Mouse (Mus musculus): ENCODE data around the gene Trim3.

Trim3 gene

DNA sequence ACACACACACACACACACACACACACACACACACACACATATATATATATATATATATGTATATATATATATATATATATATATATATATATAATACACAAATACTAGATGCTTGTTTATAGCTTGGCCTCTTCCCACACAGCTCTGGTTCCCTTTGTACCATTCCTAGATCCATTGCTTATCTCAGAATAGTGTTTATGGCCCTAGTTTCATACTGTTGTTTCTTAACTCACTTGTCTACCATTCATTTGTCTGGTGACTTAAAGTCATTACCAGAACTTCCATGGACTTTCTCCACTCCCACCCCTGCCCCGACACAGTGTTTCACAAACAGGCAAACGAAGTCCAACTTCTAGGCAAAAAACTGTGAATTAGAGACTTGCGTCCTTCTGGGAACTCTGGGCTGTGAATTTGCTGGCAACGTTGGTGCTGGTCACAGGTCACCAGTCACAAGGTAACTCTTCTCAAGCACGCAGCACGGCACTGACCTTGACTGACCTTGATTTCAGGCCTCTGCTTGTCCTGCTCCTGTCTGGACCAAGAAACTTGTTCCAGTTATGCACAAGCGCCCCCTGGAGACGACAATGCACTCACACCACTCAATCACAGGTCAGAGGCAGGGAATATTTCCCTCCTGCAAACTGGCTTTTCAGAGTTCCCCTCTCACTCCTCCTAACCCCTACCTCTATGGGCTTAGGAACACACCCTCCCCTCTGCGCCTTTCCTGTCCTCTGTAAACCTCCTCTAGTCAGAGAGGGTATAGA, 30.3 kb downstream of the Trim3 start:
- DNase-seq = peak; percentile 92

DNA sequence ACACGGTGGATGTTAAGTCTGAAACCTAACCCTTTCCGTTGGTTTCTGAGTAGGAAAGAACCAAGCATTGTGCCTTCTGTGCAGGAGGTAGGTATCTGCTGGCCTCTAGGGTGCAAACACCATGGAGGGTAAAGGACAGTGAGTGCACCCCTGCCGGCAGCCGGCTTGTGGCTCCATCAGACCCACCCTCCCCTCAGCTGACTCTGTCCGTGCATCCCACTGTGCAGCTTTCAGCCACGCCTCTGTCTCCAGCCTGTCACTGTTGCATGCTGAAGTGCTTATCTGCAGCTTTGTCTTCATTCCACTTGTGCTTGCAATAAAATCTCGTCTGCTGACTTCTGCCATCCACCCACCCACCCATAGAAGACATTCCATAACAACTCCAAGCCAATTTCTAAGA, 43.3 kb downstream of the Trim3 start:
- DNase-seq = no peak

DNA sequence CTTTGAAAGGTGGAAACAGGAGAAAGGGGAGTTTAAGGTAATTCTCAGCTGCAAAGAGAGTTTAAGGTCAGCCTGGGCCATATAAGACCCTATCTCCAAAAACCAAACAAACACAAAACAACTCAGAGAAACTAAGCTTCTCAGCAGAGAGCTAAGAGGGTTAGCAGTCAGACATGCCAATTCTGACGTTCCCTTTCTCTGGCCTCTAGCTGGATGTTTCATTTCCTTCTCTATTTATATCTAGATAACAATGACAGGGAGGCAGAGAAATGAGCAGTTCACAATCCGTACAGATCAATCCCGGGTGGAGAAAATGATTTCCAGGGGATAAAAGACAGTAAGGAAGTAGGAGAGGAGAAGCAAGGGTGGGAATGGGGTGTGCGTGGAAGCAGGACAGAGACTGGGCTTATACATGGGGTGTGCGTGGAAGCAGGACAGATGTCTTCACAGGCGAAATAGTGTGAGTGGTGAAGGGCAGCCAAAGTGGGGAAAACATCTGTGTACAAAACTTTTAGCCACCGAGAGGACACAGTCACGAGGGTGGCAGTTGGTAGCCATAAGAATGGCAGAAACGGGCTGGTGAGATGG, 45.0 kb downstream of the Trim3 start:
- peak; percentile 20 for DNase-seq

DNA sequence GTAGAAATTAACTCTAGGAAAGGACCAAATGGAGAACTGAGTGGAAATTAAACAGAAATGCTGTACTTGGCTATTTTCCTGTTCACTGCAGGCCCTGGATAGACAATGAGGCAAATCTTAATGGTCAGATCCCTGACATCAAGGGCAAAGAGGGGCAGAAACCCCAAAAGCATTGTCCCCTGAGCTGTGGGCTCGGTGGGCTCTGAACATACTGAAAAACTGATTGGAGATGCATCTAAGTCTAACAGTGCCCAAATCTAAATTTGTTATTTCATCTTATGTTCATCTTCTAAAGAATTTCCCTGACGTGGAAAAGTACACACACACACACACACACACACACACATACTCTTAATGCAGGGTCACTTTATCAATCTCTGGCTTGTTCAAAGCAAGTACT, 51.4 kb downstream of the Trim3 start:
- DNase-seq = no peak

DNA sequence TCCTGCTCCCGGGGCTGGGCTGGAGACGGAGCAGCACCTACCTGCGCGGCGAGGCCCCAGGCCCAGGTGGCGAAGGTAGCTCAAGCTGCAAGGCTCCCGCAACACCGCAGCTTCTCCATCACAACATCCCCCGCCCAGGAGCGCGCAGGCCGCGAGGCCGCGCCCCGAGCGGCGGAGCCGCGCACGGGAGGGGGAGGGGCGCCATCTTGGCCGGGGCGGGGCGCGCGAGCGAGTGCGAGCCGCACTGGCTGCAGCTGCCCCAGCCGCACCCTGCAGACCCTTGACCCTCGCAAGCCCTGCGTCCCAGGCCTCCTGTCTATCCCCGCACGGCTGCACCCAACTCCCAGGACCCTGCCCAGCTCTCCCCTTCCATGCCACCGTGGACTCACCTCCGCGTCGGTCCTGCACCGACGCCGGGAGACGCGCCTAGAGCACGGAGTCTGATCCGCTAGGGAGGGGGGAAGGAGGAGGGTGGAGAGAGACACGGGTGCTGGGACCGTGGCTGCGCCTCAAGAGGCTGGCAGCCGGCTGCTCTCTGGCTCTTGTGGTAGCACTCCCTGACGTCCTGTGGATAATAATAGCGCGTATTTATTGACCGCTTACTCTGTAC, 52.2 kb downstream of the Trim3 start, which contains the start of gene Apbb1:
Gene Apbb1, minus strand, starts transcription at position 560 of the 610 bp plus-strand sequence.
- DNase-seq = peak; percentile 86

DNA sequence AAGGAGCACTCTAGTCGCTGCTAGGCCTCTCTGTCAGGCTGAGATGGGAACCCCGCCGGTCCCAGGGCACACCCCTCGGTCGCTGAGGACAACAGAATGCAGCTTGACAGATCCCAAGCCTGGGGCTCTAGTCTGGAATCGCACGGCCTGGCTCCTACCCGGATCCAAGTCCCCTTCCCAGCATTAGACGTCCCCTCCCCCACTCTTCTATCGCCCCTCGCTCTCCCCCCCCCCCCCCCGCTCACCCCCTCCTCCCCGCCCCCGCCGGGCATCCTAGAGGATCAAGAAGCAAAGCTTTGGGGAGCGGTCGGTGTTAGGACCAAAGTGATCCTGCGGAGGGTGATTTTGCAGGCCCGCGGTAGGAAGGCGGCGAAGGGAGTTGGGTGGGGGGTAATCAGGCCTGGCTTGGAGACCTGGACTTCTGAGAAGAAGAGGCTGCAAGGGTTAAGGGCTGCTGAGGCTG, 52.7 kb downstream of the Trim3 start:
- peak; percentile 39 for DNase-seq

DNA sequence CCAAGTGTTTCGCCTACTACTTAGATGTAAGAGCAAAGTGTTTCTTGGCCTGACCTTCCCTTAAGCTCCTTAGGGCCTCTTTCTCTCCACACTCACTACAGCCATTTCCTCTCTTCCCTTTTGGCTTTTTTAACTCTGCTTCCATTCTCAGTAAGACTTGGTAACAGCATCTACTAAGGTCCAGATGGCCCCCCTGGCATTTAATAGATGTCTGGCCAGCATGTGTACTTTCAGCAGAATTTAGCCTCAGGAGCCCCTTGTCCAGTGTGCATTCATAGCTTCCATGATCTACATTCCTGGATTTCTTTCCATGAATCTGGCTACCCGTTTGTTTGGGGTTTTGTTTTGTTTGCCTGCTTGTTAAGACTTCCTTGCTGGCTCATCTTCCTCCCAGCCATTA, 54.9 kb downstream of the Trim3 start:
- no peak for DNase-seq

DNA sequence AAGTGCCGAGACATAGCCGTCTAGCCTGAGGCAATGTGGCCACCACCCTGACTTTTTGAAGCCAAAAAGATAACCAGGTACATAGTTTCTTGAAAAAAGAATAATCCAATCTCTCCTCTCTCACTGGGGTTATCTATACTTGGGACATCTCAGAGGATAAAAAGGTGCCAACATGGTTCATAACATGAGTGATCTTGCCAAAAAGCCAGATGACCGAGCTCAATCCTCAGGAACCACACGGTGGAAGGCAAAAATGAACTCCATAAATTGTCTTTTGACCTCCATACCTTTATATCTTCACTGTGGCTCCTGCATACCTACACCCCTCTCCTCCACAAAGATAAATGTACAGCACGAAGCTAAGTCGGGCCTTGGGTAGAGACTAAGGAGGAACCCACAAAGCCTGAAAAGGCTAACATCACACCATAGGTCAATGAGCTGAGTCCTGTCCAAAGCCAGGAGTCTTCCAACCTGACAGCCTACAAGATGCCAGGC, 55.9 kb downstream of the Trim3 start:
- DNase-seq = no peak

DNA sequence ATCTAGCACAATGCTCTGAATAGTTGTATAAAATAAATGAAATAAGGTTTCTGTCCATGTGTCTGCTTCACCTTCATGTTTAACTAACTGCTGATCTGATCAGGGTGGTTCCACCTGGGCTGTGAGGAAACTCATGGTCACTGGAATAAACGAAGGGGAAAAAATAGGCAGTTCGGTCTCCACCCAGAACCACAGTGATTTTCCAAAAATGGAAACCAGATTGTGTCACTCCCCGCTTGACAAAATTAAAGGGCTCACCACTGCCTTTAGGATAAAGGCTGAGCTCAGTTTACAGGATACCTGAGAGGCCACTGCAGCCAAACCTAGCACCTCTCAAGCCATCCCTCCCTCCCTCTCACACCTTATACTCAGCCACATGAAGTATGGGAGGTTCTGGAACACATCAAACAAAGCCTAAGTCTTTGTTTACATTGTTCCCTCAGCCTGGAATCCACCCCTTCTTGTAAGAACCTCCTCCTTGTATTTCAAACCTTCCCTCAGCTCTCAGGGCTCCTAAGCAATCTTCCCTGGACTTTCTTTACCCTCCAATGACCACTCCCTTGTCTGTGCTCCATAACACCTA, 57.1 kb downstream of the Trim3 start:
- peak; percentile 74 for DNase-seq

DNA sequence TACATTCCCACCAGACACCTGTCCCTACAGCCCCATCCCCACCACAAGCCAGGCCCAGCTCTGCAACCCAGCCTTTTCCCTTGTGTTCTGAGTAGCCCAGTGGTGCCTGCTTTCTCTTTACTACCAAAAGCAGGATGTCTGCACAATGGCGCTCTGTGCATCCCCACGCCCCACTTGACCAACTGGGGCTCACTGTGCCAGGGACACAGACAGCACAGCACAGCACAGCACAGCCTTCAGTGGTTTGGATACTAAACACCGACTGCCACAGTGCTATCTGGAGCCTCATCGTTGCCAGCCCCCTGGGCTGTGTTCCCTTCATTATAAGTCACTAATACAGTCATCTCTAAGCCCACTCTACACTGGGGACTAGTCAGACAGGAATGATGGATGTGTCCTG, 58.8 kb downstream of the Trim3 start:
- DNase-seq = no peak

DNA sequence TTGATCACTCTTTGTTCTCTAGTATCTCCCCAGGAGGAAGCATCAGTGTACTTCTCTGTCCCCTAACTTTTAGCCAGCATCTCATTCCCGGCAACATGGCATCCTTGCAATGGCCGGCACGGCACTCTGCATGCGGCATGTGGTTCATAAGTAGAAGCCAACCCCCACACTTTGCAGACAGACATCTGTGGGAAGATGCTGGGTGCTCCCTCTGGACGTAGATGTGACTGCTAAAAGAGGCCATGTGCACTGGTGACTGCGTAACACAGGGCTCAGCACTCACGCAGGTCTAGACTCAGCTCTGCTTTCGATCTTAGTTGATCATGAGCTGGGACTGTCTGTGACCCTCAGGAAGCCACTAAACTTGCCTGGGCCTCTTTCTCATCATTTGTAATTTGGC, 60.4 kb downstream of the Trim3 start:
- no peak for DNase-seq

DNA sequence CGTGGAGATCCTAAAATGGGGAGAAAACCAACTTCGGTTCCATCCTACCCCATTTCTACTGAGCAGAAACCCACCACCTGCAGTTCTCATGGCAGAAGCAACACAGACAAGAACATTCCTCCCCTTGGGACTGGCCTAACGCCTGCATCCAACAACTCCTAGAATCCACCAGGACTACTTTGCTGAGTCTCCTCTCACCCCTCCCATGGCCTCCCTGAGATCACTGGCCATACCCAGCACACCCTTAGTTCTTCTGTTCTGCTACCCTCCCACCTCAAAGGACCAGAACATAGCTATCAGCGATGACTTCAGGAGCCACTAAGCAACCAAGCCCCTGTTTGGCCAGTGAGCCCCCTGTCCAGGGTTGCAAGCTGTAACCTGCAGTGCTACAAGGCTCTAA, 62.6 kb downstream of the Trim3 start:
- DNase-seq = no peak

DNA sequence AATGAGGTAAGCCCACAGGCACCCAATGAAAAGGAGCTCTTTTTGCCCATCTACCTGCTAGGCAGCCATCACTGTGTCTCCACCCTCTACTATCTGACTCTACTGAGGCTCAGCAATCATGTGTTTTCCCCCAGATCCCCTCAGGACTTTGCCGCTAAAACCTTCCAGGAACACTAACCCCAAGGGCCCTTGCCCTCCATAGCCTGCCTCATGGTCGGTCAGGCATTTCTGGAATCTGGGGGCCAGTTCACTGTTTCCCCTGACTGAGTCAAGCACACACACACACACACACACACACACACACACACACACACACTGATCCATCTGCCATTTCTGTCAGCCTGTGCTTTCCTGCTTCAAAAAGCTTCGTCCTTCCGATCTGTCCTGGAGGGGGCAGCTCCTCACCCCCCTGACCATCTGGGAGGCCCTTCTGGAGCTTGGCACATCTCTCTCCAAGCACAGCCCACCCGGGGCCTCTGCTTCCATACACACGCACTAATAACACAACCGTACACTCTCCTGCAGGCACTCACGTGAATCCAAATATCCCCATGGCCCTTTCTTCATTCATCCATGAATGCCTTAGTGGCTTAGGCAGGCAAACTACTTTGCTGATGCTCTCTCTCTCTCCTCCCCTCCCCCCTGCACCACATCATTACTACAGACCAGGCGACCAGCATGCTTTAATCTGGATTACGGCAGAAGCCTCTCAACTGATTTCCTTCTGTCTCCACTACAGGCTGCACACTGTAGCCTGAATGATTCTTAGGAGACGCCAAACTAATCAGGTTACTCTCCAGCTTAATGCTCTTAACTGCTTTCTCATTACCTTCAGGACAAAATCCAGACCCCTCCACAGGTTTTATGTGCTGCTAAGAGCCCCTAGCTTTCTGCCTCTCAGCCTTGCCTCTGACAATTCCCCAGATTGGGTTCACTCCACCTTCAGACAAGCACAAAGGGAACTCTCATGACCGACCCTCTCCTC, 63.6 kb downstream of the Trim3 start:
- no peak for DNase-seq

DNA sequence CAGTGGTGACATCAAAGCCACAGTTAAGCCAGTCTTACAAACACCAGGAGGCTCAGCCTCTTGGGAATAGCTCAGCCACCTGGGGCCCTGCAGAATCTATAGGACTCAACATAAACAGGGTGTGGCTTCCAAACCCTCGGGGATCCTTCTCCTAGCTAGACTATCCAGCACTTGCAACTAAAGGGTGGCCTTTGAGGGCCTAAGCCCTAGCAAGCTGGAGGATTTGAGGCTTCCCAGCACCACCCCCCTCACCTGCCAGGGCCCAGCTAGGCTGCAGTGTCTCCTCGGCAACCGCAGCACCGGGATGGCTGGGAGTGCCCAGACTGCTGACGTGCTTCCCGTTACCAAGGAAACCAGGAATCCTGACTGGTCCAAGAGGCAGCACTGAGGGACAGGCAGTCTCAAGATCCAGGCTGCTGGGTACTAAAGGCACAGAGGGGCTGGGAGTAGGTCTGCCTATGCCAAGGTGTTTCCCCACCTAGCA, 64.3 kb downstream of the Trim3 start:
- peak; percentile 43 for DNase-seq

DNA sequence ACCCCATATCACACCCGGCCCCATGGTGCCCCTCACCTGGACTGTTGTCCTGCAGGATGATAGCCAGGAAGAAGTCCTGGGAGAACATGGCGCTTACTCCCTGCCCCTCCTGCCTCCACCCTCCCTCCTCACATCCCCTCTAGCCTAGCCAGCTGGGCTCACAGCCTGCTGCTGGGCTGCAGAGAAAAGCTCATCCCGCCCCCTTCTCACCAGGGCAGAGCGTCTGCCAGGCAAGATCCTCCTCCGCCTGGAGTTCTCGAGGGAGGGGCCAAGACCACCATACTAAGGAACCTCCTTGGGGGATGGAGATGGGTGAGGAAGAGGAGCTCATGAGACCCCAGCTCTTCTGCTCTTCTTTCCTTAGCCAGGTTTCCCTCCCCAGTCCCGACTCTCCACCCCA, 64.8 kb downstream of the Trim3 start:
- DNase-seq = no peak

DNA sequence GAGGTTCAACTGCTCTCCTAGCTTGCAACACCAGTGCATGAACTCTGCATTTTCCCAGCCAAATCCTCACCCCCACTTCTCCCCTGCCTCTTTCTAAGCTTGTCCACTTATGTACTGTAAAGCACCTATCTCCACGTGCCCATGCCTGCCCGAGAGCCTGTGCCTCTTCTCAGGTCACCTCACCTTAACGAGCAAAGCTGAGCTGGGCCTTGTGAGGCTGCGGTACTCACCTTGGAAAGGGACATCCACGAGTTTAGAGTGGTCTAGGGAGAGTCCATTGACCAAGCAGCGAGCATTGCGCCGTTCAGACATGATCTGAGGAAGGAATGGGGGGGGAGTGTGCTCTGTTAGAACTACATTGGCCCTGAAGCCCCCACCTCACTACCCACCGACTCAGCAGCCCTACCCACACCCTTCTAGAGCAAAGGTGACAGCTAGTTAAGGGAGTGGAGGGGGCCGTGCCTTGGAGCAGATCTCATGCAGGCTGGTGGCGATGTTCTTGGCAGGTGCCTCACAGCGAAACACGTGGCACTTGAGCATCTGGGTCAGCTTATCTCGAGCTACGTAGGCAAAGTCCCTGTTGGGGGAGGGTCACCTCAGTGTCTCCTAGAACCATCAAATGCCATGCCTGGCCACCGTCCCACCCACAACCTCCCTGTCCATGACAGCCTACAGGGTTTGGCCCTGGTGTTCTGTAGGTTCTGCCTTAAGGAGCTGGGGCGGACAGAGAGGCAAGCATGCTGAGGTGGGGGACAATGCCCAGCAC, 68.1 kb downstream of the Trim3 start:
- DNase-seq = peak; percentile 70

DNA sequence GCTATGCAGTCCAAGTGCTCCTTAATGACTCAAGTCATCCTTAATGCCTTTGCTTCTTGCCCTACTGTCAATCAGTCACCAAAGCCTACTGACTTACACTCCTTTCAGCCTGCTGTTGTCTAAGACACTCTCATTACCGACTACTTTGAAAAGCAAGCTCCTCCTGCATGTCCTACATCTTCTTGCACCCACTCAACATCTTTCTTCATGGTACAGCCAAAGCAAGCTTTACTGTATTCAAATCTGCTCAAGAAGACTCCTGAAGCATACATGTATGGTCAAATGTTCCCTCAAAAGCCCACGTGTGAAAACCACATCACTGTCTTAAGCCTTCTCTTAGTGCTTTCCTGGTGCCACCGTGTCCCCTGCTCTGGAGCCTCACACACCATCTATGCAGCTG, 70.0 kb downstream of the Trim3 start:
- DNase-seq = no peak

DNA sequence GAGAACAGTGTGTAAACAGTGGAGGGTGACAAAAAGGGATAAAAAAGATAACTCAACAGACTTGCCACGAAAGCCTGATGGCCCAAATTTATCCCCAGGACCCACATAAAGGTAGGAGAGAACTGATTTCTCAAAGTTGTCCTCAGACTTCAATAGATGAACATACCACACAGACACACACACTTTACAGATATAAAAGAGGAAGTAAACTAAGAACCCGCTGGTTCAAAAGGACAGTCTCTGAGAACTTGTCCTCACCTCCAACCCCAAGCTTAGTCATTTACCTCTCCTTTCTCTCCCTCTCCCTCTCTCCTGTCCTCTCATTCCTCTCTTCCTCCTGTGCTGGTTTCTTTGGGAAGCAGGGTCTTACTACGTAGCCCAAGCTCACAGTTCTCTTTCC, 71.1 kb downstream of the Trim3 start:
- DNase-seq = no peak

DNA sequence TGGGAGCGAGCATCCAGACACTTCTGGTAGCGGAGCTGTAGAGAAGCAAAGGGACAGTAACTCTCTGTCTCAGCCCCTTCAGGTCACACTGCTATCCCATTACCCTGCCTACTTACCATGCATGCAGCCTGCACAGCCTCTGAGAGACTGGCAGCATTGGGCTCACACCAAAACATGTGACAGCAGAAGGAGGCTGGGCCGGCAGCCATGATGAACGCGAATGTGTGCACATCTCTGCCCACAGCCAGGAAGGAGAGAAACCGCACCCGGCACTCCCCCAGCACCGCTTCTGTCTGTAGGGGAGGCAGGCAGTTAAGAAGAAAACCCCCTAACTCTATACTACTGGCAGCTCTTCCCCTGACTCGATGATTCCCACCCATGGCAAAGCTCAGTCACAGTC, 74.4 kb downstream of the Trim3 start:
- DNase-seq = no peak

DNA sequence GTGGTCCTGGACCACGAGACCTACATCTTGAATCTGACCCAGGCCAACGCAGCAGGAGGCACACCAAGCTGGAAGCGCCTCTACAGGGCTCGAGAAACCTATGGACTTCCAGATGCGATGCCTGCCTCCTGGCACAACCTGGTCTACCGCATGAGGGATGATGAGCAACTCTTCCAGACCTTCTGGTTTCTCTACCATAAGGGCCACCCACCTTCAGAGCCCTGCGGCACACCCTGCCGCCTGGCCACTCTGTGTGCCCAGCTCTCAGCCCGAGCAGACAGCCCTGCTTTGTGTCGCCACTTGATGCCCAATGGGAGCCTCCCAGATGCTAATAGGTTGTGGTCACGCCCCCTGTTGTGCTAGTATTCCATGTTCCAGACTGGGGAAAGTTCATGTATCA, 75.7 kb downstream of the Trim3 start:
- no peak for DNase-seq

DNA sequence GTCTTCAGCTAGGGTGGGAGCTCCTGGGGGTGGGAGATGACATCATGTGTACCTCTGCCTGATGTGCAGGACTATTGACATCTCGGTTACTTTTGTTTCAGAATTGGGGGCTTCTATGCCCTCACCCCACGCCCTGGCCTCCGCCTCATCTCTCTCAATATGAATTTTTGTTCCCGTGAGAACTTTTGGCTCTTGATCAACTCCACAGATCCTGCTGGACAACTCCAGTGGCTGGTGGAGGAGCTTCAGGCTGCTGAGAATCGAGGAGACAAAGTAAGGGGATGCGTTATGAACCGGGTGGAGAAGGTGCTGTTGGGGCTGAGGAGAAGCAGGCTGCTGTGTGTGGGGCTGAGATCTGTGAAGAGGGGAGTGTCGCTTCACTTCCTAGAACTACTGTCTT, 77.0 kb downstream of the Trim3 start:
- DNase-seq = no peak
